Mouse (Mus musculus): ENCODE measurements around the gene Agpat1. TPM values are rescaled to one million over a fixed set of nuclear protein-coding genes. Genes with fewer than 3 reads are reported as not detected.

Agpat1 gene
- polyA plus RNA-seq, 1 experiment from 2014 or later, result 122 TPM

GRCm38 (mm10) chr17:34651507-34652221 is 47.6 kb downstream of the Agpat1 start:
- Histone ChIP-seq H3K4me1 (ENCODE audit: control insufficient read depth, insufficient read depth, low read depth, low read length) (peaks cover 16% of the 10 kb centered on the region), H3K36me3 (ENCODE audit: control insufficient read depth, insufficient read depth, low read length) (peaks cover 39% of the 10 kb centered on the region), H3K9me3 (ENCODE audit: control insufficient read depth, low read length) (no peaks in the 10 kb centered on the region), H3K27ac (ENCODE audit: low read depth, low read length) (no peak overlapping the region), H3K4me3 (ENCODE audit: low read length) (no peak overlapping the region), H3K4me2 (ENCODE audit: low read length) (no peak overlapping the region), H3K9ac (ENCODE audit: low read depth, low read length) (no peak overlapping the region), H3K27me3 (replicated peaks; ENCODE audit: control insufficient read depth, insufficient read depth, low read length) (no peaks in the 10 kb centered on the region)
- no peak for ATAC-seq
- WGBS, result 56% methylated on average over 14 of the region's 19 CpGs

GRCm38 (mm10) chr17:34652546-34652945 is 48.5 kb downstream of the Agpat1 start:
- H3K4me2 ChIP-seq (ENCODE audit: low read length), result no peak overlapping the region
- no peak for ATAC-seq
- no peak overlapping the region for H3K9ac ChIP-seq (ENCODE audit: low read depth, low read length)
- H3K9me3 ChIP-seq (ENCODE audit: control insufficient read depth, low read length), result no peaks in the 10 kb centered on the region
- H3K27me3 ChIP-seq (replicated peaks; ENCODE audit: control insufficient read depth, insufficient read depth, low read length), result no peaks in the 10 kb centered on the region
- peaks cover 39% of the 10 kb centered on the region for H3K36me3 ChIP-seq (ENCODE audit: control insufficient read depth, insufficient read depth, low read length)
- H3K4me3 ChIP-seq (ENCODE audit: low read length), result no peak overlapping the region
- H3K4me1 ChIP-seq (ENCODE audit: control insufficient read depth, insufficient read depth, low read depth, low read length), result peaks cover 15% of the 10 kb centered on the region
- 84% methylated on average over 10 of the region's 10 CpGs for WGBS
- H3K27ac ChIP-seq (ENCODE audit: low read depth, low read length), result no peak overlapping the region

GRCm38 (mm10) chr17:34652985-34653384 is 48.9 kb downstream of the Agpat1 start:
- Histone ChIP-seq H3K4me2 (ENCODE audit: low read length) (no peak overlapping the region), H3K9ac (ENCODE audit: low read depth, low read length) (no peak overlapping the region), H3K36me3 (ENCODE audit: control insufficient read depth, insufficient read depth, low read length) (peaks cover 39% of the 10 kb centered on the region), H3K27me3 (replicated peaks; ENCODE audit: control insufficient read depth, insufficient read depth, low read length) (no peaks in the 10 kb centered on the region), H3K4me1 (ENCODE audit: control insufficient read depth, insufficient read depth, low read depth, low read length) (peaks cover 11% of the 10 kb centered on the region), H3K9me3 (ENCODE audit: control insufficient read depth, low read length) (no peaks in the 10 kb centered on the region), H3K4me3 (ENCODE audit: low read length) (no peak overlapping the region), H3K27ac (ENCODE audit: low read depth, low read length) (no peak overlapping the region)
- no peak for ATAC-seq
- WGBS, result 94% methylated on average over 8 of the region's 8 CpGs

- Histone ChIP-seq H3K36me3 (ENCODE audit: control insufficient read depth, insufficient read depth, low read length) (peaks cover 39% of the 10 kb centered on the region), H3K9ac (ENCODE audit: low read depth, low read length) (no peak overlapping the region), H3K4me2 (ENCODE audit: low read length) (no peak overlapping the region), H3K4me1 (ENCODE audit: control insufficient read depth, insufficient read depth, low read depth, low read length) (peaks cover 5% of the 10 kb centered on the region), H3K27me3 (replicated peaks; ENCODE audit: control insufficient read depth, insufficient read depth, low read length) (no peaks in the 10 kb centered on the region; the same call in 1 of the 2 replicates), H3K9me3 (ENCODE audit: control insufficient read depth, low read length) (no peaks in the 10 kb centered on the region), H3K4me3 (ENCODE audit: low read length) (no peak overlapping the region), H3K27ac (ENCODE audit: low read depth, low read length) (no peak overlapping the region)
- ATAC-seq, result no peak
- 60% methylated on average over 9 of the region's 9 CpGs for WGBS
These were observed 49.8 kb downstream of the Agpat1 start for GRCm38 (mm10) chr17:34653746-34654285.

GRCm38 (mm10) chr17:34654392-34654791 is 50.3 kb downstream of the Agpat1 start:
- H3K9ac ChIP-seq (ENCODE audit: low read depth, low read length), result no peak overlapping the region
- WGBS, result 94% methylated on average over 13 of the region's 13 CpGs
- H3K36me3 ChIP-seq (ENCODE audit: control insufficient read depth, insufficient read depth, low read length), result peaks cover 35% of the 10 kb centered on the region
- H3K4me3 ChIP-seq (ENCODE audit: low read length), result no peak overlapping the region
- no peaks in the 10 kb centered on the region for H3K9me3 ChIP-seq (ENCODE audit: control insufficient read depth, low read length)
- H3K4me1 ChIP-seq (ENCODE audit: control insufficient read depth, insufficient read depth, low read depth, low read length), result peaks cover 5% of the 10 kb centered on the region
- no peak overlapping the region for H3K27ac ChIP-seq (ENCODE audit: low read depth, low read length)
- no peak overlapping the region for H3K4me2 ChIP-seq (ENCODE audit: low read length)
- no peak for ATAC-seq
- no peaks in the 10 kb centered on the region; the same call in 1 of the 2 replicates for H3K27me3 ChIP-seq (replicated peaks; ENCODE audit: control insufficient read depth, insufficient read depth, low read length)

- Histone ChIP-seq H3K4me1 (ENCODE audit: control insufficient read depth, insufficient read depth, low read depth, low read length) (peaks cover 5% of the 10 kb centered on the region), H3K36me3 (ENCODE audit: control insufficient read depth, insufficient read depth, low read length) (peaks cover 35% of the 10 kb centered on the region), H3K9me3 (ENCODE audit: control insufficient read depth, low read length) (no peaks in the 10 kb centered on the region), H3K4me3 (ENCODE audit: low read length) (no peak overlapping the region), H3K27me3 (replicated peaks; ENCODE audit: control insufficient read depth, insufficient read depth, low read length) (peaks cover under 1% of the 10 kb centered on the region), H3K27ac (ENCODE audit: low read depth, low read length) (peak overlapping the region; percentile 14; the same call in 1 of the 2 replicates), H3K4me2 (ENCODE audit: low read length) (no peak overlapping the region), H3K9ac (ENCODE audit: low read depth, low read length) (no peak overlapping the region)
- no peak; the same call in 1 of the 2 replicates for ATAC-seq
- 83% methylated on average over 7 of the region's 7 CpGs for WGBS
These were observed 51.1 kb downstream of the Agpat1 start for GRCm38 (mm10) chr17:34655160-34655559.

- Histone ChIP-seq H3K36me3 (ENCODE audit: control insufficient read depth, insufficient read depth, low read length) (peaks cover 33% of the 10 kb centered on the region), H3K4me1 (ENCODE audit: control insufficient read depth, insufficient read depth, low read depth, low read length) (peaks cover 5% of the 10 kb centered on the region), H3K9me3 (ENCODE audit: control insufficient read depth, low read length) (no peaks in the 10 kb centered on the region), H3K27ac (ENCODE audit: low read depth, low read length) (peak overlapping the region; percentile 14; the same call in 1 of the 2 replicates), H3K9ac (ENCODE audit: low read depth, low read length) (no peak overlapping the region), H3K4me3 (ENCODE audit: low read length) (no peak overlapping the region), H3K27me3 (replicated peaks; ENCODE audit: control insufficient read depth, insufficient read depth, low read length) (peaks cover 4% of the 10 kb centered on the region), H3K4me2 (ENCODE audit: low read length) (no peak overlapping the region)
- 42% methylated on average over 3 of the region's 4 CpGs for WGBS
- peak; percentile 64 for ATAC-seq
These were observed 51.5 kb downstream of the Agpat1 start for GRCm38 (mm10) chr17:34655581-34655991.

GRCm38 (mm10) chr17:34656666-34657065 is 52.6 kb downstream of the Agpat1 start:
- Histone ChIP-seq H3K9ac (ENCODE audit: low read depth, low read length) (no peak overlapping the region), H3K4me1 (ENCODE audit: control insufficient read depth, insufficient read depth, low read depth, low read length) (peaks cover 9% of the 10 kb centered on the region), H3K4me3 (ENCODE audit: low read length) (no peak overlapping the region), H3K4me2 (ENCODE audit: low read length) (no peak overlapping the region), H3K27ac (ENCODE audit: low read depth, low read length) (no peak overlapping the region), H3K9me3 (ENCODE audit: control insufficient read depth, low read length) (no peaks in the 10 kb centered on the region), H3K36me3 (ENCODE audit: control insufficient read depth, insufficient read depth, low read length) (peaks cover 23% of the 10 kb centered on the region), H3K27me3 (replicated peaks; ENCODE audit: control insufficient read depth, insufficient read depth, low read length) (peaks cover 10% of the 10 kb centered on the region)
- no peak for ATAC-seq
- 22% methylated on average over 8 of the region's 8 CpGs for WGBS

GRCm38 (mm10) chr17:34657271-34657670 is 53.2 kb downstream of the Agpat1 start:
- Histone ChIP-seq H3K4me1 (ENCODE audit: control insufficient read depth, insufficient read depth, low read depth, low read length) (peaks cover 9% of the 10 kb centered on the region), H3K4me2 (ENCODE audit: low read length) (no peak overlapping the region), H3K4me3 (ENCODE audit: low read length) (no peak overlapping the region), H3K27me3 (replicated peaks; ENCODE audit: control insufficient read depth, insufficient read depth, low read length) (peaks cover 10% of the 10 kb centered on the region), H3K27ac (ENCODE audit: low read depth, low read length) (no peak overlapping the region), H3K36me3 (ENCODE audit: control insufficient read depth, insufficient read depth, low read length) (peaks cover 17% of the 10 kb centered on the region), H3K9me3 (ENCODE audit: control insufficient read depth, low read length) (no peaks in the 10 kb centered on the region), H3K9ac (ENCODE audit: low read depth, low read length) (no peak overlapping the region)
- WGBS, result 43% methylated on average over 2 of the region's 2 CpGs
- ATAC-seq, result no peak
